Mouse (Mus musculus) bone marrow macrophage, adult 2 months (primary cell): Measurements from ENCODE around the gene 1700029P11Rik. TPM values are rescaled to one million over a fixed set of nuclear protein-coding genes. Genes with fewer than 3 reads are reported as not detected.

Experiments
- H3K27ac ChIP-seq: 2 replicates; pipeline ENCODE4 v1.5.1; 2012; ENCODE audit warnings: low read depth, low read length; ENCODE audit not compliant: insufficient read depth
- H3K4me1 ChIP-seq: 2 replicates; pipeline ENCODE4 v1.6.1; 2012; ENCODE audit warnings: low read length; ENCODE audit not compliant: control insufficient read depth, insufficient read depth
- H3K4me3 ChIP-seq: 2 replicates; pipeline ENCODE4 v1.5.1; 2012; ENCODE audit warnings: mild to moderate bottlenecking, low read length, moderate library complexity; ENCODE audit not compliant: insufficient read depth
- CTCF ChIP-seq: IDR thresholded peaks from 2 replicates; pipeline ENCODE4 v1.5.1; 2012; ENCODE audit warnings: low read depth, mild to moderate bottlenecking, low read length, moderate library complexity
- POLR2A ChIP-seq: IDR thresholded peaks from 2 replicates; pipeline ENCODE4 v1.6.1; 2012; ENCODE audit warnings: mild to moderate bottlenecking, low read depth, low read length, borderline replicate concordance
- polyA plus RNA-seq: library from polyadenylated mRNA; stranded (reverse); fragments of >200 nt; gene quantifications from 2 replicates; pipeline ENCODE4 v1.2.4, GENCODE M21; 2012; ENCODE audit not compliant: missing spikeins, insufficient read depth, insufficient read length

1700029P11Rik gene
- polyA plus RNA-seq, 1 experiment = not detected

- TF ChIP-seq POLR2A = no peak
- TF ChIP-seq CTCF = no peak
- Histone ChIP-seq H3K4me3 (no peak overlapping the region), H3K27ac (no peak overlapping the region), H3K4me1 (peaks cover 6% of the 10 kb centered on the region)
These were observed 22.7 kb upstream of the 1700029P11Rik start for GRCm38 (mm10) chr15:81957598-81957997.

DNA sequence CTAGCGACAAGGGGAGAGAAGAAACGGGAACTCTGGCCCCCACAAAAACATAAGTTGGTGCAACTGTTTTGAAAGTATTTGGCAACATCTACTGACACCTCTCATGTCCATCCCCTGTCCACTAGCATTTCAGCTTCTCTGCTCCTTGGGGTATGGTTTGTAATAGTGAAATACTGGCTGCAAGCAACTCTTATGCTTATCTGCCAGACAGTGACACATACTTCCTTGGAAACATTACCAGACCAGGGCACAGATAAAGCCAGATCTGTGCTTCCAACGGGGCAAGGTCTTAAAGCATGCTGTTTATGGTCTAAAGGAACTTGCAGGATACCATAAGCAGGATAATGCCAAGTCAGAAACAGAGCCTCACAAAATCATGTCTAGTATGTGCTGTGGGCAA is 21.4 kb upstream of the 1700029P11Rik start:
- TF ChIP-seq CTCF (no peak), POLR2A (no peak)
- Histone ChIP-seq H3K4me3 (no peak overlapping the region), H3K4me1 (peaks cover 6% of the 10 kb centered on the region), H3K27ac (no peak overlapping the region)

DNA sequence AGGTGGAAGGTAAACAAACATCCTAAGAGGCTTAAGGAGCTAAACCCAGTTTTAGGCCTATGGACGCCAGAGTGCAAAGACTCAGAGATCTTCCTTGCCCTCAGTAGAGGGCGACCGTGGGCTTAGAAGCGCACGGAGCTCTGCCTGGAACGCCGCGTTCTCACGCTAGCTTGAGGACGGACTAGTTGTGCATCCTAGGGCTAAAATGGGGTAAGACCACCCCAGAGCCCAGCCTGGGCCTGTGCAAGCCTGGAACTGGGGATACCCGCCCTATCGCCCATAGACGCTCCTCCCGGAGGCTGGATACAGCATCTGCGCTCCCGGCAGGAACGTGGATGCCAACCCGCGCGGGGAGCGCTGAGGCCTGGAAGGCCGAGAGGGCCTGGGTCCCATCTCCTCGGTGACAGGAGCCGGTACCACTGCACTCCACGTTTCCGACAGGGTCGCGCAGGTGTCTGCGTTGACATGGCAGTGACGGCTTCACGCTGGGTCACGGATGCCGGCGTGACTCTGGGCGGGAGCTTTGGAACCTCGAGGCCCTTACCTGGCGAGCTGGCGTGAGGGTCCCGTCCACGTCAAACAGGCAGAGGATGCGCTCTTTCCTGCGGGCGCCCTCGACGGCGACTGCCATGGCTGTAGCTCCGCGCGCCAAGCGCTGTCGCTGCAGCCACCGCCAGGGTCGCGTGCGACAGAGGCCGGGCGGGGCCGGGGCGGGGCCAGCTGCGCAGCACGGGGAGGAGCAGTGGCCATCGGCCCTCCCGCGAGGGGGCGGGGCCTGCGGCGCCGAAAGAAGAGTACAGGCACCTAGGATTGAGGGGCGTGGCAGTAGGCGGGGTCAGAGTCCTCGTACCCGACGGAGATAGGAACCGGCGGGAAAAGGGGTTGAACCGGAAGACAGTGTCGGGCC is 19.9 kb upstream of the 1700029P11Rik start, which contains the start of gene Pmm1:
TSS of gene Pmm1 (minus strand) at position 760 of the 907 bp plus-strand sequence.
- peaks cover 6% of the 10 kb centered on the region for H3K4me1 ChIP-seq
- no peak for TF ChIP-seq POLR2A
- peak; percentile 43 for TF ChIP-seq CTCF
- H3K4me3 ChIP-seq = peak within 1 kb of the TSS; percentile 75
- 0 out of 2 replicates have a peak within 1 kb of the TSS, but pooled peaks have one; percentile 5 for H3K27ac ChIP-seq

- H3K4me1 ChIP-seq = peaks cover 6% of the 10 kb centered on the region
- TF ChIP-seq CTCF (no peak), POLR2A (no peak)
- H3K27ac ChIP-seq = no peak overlapping the region
- peak overlapping the region; percentile 58 for H3K4me3 ChIP-seq
These were observed 19.3 kb upstream of the 1700029P11Rik start for GRCm38 (mm10) chr15:81961078-81961451.

DNA sequence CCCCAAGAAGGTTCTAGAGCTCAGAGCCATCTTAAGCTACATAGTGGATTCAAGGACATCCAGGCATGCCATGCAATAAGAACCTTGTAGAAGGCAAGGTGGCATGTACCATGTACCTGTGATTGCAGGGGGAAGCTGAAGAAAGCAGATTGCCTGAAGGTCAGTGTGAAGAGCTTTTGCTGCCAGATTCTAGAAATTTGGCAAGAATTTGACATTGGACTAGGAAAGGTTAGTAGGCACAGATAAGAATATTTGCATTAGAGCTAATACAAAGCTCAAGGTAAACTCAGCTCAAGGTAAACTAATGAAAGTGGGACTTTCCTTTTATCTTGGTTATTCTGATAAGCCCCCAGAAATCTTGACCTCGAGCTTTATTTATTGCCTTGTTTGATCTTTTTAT is 16.1 kb upstream of the 1700029P11Rik start:
- H3K4me1 ChIP-seq = peaks cover 6% of the 10 kb centered on the region
- H3K27ac ChIP-seq = no peak overlapping the region
- TF ChIP-seq POLR2A (no peak), CTCF (no peak)
- H3K4me3 ChIP-seq = no peak overlapping the region

DNA sequence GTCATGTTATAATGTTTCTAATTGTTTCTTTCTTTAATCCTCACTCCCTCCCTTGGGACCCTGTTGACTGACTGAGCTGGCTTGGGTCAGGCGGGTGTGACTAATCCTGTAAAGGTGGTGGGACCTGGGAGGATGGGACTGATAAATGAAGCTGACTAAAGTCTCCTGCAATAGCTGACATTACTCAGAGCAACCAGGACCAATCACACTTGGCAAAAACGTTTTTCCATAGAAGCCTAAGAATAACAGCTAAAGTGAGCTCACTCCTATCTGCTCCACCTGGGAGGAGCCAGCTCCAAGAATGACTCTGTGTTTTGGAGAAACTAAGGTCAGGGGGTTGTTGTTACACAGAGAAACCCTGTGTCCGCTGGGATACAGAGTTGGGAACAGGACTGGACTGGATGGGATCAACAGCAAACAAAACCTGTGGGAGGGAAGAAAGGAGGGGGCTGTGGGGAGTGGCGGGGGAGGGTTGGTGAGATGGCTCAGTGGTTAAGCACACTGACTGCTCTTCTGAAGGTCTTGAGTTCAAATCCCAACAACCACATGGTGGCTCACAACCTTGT is 15.3 kb upstream of the 1700029P11Rik start:
- Histone ChIP-seq H3K27ac (no peak overlapping the region), H3K4me3 (no peak overlapping the region), H3K4me1 (0 out of 2 replicates have a peak, but pooled peaks cover 2% of the 10 kb centered on the region)
- no peak for TF ChIP-seq CTCF
- no peak for TF ChIP-seq POLR2A

- TF ChIP-seq CTCF (no peak), POLR2A (no peak)
These were observed 14.1 kb upstream of the 1700029P11Rik start for GRCm38 (mm10) chr15:81966062-81966829.

GRCm38 (mm10) chr15:81967821-81968220 is 12.5 kb upstream of the 1700029P11Rik start:
- TF ChIP-seq POLR2A = no peak
- TF ChIP-seq CTCF = no peak
- H3K4me1 ChIP-seq = no peaks in the 10 kb centered on the region

More at GRCm38 (mm10) chr15:81966062-81966829, 14.1 kb upstream of the 1700029P11Rik start:
- no peaks in the 10 kb centered on the region for H3K4me1 ChIP-seq
- H3K4me3 ChIP-seq = no peak overlapping the region
- H3K27ac ChIP-seq = no peak overlapping the region

DNA sequence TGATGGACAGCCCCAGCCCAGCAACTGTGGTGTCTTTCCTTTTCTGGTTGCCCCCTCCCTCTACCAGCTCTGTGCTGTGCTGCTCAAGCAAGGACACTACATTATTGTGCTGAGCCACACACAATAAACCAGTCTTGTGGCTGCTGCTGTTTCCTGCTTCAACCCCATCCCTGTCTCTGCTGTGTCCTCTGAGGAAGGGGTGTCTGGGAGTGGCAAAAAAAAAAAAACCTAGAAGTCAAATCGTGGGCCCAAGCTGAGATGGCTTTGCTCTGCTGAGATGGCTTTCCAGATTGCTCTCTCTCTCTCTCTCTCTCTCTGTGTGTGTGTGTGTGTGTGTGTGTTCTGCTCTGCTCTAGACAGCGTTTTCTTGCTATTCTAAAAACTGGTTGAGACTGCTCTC is 11.9 kb upstream of the 1700029P11Rik start:
- H3K27ac ChIP-seq = no peak overlapping the region
- no peaks in the 10 kb centered on the region for H3K4me1 ChIP-seq

More at GRCm38 (mm10) chr15:81967821-81968220, 12.5 kb upstream of the 1700029P11Rik start:
- Histone ChIP-seq H3K27ac (no peak overlapping the region), H3K4me3 (no peak overlapping the region)

More for the DNA sequence above, 11.9 kb upstream of the 1700029P11Rik start:
- H3K4me3 ChIP-seq = no peak overlapping the region
- no peak for TF ChIP-seq CTCF
- no peak for TF ChIP-seq POLR2A
